Mouse (Mus musculus) natural killer cell, adult 2 months (primary cell): ENCODE measurements around the gene Zfp607b.

ENCODE experiments used
- DNase-seq, 2 experiments: peaks; one replicate each; pipeline ENCODE4 v3.0.0; 2022; ENCODE audit warnings: low spot score in 2 of 2

Zfp607b gene

DNA sequence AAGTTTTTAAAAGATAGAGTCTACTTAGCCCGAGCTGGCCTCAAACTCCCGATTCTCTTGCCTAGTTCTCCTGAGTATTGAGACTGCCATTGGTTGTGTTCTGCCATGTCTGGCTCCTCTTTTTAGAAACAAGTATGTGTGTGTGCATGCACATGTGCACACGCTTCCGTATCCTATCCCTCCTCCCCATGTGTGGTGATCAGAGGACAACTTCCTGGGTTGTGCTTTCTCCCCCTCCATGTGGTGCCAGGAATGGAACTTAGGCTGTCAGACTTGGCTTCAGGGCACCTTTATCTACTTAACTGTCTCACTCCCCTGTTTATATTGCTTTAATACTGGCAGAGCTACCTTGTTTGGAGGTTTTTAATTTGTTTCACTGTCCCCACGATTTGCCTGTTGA lies 3.9 kb upstream of the Zfp607b start:
- no peak for DNase-seq

- DNase-seq = no peak
These were observed 3.5 kb upstream of the Zfp607b start for GRCm38 (mm10) chr7:27685681-27686080.

DNA sequence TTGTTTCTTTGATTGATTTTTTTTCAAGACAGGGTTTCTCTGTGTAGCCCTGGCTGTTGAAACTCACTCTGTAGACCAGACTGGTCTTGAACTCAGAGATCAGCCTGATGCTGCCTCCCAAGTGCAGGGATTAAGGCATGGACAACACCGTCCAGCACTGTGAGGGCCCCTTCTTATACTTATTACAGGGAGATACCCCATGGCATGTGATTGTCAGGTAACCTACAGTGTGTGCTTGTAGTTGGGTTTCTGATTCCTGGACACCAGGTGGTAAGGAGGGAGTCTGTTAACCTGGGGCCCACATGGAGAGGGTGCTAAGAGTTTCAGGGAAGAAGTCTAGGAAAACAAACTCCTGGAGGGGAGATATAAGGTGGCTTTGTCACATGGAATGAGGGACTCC lies 2.1 kb upstream of the Zfp607b start:
- DNase-seq = no peak

- no peak for DNase-seq
These were observed 1.3 kb upstream of the Zfp607b start for GRCm38 (mm10) chr7:27687836-27688235.

- no peak for DNase-seq
These were observed 823 bp upstream of the Zfp607b start for GRCm38 (mm10) chr7:27688246-27688788.

GRCm38 (mm10) chr7:27691076-27691475 lies 1.9 kb downstream of the Zfp607b start:
- peak; percentile 23 to 47 for DNase-seq

DNA sequence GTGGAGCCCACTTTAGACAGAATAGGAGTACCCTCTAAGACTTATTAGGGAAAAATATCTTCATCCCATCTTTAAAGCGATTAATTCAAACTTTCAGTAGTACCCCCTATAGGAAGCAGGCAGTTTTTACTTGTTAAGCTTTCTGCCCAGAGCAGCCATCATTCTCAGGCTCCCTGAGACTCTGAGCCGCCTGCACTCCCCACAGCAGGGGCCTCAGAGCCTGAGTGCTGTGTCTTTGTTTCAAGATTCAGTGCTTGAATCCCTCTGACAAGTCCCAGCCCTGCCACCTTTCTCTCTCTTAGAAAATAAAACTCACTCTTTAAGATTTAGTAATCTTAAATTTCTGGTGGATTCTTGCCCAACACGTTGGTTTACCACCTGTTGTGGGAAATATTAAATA lies 7.6 kb downstream of the Zfp607b start:
- no peak for DNase-seq

- DNase-seq = no peak
These were observed 21.3 kb downstream of the Zfp607b start for GRCm38 (mm10) chr7:27710402-27710801.

DNA sequence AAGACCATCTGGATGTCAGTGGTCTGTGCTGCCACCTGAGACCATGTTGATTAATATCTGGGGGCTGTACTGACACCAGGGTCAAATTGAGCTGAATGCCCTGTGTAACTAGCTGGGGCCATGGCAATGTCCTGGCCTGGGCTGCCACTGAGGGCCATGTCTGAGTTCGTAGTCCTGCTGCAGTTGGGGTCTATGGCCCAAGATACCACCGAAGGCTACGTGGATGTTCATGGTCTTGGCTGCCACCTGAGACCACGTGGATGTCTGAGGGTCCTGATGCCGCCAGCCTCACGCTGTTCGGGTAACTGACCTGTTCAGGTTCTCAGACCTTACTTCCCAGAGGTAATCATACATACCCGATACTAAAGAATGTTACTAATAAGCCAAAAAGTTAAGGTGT lies 32.8 kb downstream of the Zfp607b start:
- no peak for DNase-seq

GRCm38 (mm10) chr7:27725566-27726538 lies 36.7 kb downstream of the Zfp607b start:
- peak; percentile 38 to 50 for DNase-seq

DNA sequence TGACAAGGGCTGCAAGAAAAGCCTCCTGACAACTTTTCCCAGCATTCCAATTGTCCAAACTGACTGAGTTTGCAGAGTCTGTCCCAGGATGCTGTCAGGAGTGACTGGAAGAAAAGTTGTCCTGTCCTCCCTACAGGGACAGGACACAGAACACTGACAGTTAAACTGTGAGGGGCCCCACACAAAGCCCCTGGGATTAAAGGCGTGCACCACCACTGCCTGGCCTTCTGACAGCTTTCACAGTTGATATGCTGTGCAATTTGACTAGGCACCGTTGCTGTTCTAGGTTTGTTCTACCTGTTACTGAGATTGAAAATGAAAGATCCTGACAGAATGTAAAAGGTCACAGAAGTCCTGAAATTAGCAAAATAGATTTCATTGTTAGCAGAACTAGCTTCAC lies 38.3 kb downstream of the Zfp607b start:
- no peak for DNase-seq

- DNase-seq = peak; percentile 79 to 81
These were observed 42.2 kb downstream of the Zfp607b start, which contains the start of gene Zfp60 for GRCm38 (mm10) chr7:27731281-27731883. TSS of gene Zfp60 (plus strand) at chr7:27731389.

DNA sequence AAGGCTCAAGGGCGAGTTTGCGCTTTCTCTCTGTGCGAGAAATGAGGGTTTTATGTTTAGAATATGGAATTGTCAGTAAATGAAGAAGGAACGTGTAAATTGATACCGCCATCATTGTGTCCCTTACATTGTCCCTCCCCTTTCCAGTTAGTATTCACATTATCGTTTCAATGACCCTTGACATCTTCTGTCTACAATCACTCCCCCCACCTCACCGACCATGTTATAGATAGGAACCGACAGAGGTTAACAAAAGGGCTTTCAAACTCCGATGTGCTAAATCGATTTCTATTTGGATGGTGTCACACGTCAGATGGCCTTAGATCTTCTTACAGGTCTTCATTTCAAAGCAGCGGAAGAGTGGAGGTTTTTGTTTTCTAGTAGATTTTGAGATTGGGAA lies 42.8 kb downstream of the Zfp607b start:
- no peak for DNase-seq

DNA sequence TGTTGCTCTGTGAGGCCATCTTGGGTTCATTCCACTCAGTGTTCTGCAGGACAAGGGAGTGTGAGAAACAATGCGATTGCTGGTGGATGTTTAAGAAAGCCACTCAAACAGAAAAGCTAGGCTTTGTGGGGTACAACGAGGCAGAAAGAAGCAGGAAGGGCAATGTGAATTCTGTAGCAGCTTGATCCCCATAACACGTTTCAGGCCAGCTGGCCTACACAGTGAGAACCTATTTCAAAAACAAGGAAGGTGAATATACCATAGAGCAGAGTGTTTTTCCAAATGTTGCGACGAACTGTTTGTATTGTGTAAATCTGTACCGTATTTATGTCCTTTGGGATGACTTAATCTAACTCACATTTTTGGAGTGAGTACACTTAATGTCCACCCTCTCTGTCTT lies 43.4 kb downstream of the Zfp607b start:
- DNase-seq = no peak

- DNase-seq = no peak
These were observed 46.3 kb downstream of the Zfp607b start for GRCm38 (mm10) chr7:27735457-27735856.
